Mouse (Mus musculus) induced T-regulatory cell, adult 2 months (primary cell): ENCODE data around the gene Lpcat1.

Experiments
- DNase-seq: peaks from one replicate; pipeline ENCODE4 v3.0.0-alpha.2; 2012; ENCODE audit warnings: low read depth

Gene Lpcat1

DNA sequence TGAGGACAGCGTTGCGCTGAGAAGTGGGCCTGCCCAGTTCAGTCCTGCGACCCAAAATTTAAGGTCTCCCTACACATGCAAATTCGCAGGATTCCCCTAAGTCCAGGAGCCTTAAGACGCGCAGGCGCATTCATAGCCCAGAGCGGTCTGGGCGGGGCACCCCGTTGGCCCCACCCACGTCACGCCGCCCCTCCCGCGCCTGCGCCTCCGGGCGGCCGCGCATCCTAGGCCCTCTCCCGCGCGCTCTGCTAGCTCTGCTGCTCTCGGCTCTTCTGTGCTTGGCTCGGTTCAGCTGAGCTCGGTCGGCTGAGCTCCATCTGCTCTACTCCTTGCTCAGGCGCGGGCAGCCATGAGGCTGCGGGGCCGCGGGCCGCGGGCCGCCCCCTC lies at the start of gene Lpcat1:
Gene Lpcat1 (plus strand): TSS at position 164 of the 387 bp plus-strand sequence.
- peak; percentile 93 for DNase-seq

DNA sequence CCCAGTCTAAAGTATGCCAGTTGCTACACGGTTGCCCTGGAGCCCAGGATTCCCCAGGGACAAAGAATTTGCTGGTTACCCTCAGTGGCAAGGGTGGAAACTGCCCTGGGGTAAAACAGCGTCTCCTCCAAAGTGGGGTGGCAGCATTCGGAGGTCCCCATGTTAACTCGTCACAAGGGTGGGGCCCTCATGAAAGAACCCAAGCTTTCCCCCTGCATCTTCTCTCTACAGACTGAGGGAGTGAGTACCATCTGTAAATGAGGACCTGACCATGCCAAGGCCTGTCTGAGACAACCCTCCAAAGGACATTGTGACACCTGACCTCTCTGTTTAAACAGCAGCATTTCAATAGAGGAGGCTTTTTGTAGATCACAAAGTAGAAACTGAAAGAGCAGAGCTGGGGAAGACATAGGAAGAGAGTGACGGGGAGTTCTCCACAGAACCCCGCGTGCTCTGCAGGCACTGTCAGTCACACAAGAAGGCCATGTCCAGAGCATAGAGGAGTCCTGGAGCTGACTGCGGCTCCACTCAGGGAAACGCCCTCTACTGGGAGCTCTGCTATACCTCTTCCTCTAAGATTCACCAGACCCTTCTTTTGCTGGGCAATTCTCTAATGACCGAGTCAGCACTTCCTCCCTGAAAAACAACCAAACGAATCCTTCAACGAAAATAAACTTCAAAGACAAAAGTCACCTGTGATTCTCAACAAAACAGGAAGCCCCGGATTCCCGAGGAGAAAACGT lies 49.3 kb upstream of the Lpcat1 start:
- DNase-seq, result peak; percentile 29

DNA sequence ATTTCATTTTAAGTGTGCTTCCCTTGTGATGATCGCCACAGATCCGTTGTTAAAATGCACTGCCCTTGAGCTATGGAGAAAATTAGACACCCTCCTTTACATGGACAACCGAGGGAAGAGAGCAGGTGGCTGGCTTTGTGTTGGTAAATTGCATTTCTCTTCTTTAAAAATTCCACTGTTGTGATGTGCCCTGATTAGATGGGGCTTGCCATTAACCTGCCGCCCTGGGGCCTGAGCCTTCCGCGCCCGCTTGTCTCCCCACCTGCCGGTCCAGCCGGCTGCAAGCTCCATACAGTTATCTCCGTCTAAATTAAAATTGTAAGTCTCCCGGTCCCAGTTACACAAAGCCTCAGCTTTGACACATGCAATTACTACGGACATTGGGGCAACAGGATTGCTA lies 48.7 kb upstream of the Lpcat1 start:
- DNase-seq, result no peak

GRCm38 (mm10) chr13:73419244-73419643 lies 47.8 kb upstream of the Lpcat1 start:
- no peak for DNase-seq

GRCm38 (mm10) chr13:73423043-73423442 lies 44.0 kb upstream of the Lpcat1 start:
- no peak for DNase-seq

DNA sequence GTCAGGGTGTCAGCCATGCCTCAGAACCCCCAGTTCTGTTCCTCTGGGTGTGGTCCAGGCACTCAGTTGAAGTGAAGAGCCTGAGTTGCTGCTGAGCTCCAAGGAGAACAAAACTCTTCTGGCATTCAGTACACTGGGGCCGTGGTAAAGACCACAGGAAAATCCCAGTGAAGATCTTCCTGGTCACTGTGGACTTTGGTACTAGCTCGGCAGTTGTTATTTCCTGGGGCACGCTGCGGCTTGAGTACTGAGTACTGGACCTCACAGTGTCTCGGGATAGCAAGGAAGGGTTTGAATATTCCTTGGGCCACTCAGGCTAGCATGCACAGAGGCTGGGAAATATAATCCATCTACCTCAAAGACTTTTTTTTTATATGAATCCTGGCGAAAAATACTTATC lies 42.0 kb upstream of the Lpcat1 start:
- DNase-seq, result no peak

GRCm38 (mm10) chr13:73425839-73426490 lies 41.0 kb upstream of the Lpcat1 start:
- peak; percentile 85 for DNase-seq

GRCm38 (mm10) chr13:73426587-73426986 lies 40.4 kb upstream of the Lpcat1 start:
- DNase-seq, result no peak

DNA sequence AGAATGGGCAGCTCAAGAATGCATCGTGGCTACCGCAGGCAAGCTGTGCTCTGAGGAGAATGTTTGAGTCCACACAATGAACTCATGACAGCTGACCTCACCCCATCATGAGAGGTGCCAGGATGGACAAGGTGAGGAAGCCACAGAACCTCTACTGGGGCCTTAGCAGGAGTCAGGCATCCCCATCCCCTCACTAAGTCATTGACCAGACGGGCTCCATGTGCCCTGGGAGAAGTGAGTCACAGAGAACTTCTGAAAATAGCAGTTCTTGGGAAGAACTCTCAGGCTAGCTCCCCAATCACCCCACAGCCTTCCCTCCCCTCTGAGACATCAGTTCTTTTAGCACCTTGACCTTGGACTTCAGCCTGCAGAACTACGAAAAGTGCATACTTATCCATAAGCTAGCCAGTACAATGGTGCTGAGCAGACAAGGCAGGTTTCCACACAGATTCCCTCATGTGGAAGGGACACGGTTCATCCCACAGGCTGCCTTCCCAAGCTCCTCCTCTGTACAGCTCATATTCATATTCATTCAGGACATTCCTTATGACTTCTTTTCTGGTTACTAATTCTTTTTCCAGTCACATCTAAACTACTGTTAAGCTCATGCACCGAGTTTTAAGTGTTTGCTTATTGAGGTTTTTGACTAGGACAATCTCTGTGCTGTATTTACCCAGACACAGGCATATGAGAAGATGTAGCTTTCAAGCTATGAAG lies 37.2 kb upstream of the Lpcat1 start:
- DNase-seq, result no peak

GRCm38 (mm10) chr13:73432466-73433149 lies 34.4 kb upstream of the Lpcat1 start:
- no peak for DNase-seq

DNA sequence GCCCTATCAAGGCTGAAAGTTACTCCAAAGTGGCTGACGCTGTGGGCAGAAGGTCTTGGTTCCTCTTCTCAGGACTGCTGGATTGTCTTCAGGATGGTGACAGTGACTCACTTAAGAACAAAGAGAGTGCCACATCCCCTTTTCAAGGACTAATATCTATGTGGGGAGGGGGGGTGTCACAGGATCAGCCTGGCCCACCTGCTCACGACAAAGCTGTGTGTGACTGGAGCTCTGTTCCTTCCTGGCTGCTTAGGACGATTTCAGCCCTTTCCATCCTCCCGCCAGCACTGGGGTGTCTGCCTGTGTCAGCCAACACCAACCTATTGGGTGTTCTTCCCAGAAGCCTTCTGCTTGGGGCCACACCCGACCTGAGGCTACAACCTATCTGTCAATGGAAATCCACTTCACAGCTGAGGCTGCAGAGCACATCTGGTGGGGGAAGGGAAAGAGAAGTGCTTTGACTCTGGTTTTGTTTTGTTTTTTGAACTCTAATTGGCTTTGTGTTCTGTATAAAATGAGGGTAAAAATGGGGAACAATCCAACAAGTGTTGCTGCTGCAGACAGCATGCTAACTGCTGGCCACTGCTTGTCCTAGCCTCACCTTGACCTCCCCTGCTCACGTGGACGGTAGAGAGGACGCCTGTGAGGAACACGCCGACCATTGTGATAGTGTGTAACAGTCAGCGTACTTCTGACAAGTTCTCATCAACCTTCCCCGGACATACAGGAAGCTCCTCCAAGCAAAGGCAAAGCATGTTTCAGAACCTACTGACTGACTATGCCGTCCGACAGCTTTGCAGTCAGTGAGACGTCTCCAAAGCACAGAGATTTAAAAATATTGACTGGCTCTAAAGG lies 33.1 kb upstream of the Lpcat1 start:
- peak; percentile 34 for DNase-seq

DNA sequence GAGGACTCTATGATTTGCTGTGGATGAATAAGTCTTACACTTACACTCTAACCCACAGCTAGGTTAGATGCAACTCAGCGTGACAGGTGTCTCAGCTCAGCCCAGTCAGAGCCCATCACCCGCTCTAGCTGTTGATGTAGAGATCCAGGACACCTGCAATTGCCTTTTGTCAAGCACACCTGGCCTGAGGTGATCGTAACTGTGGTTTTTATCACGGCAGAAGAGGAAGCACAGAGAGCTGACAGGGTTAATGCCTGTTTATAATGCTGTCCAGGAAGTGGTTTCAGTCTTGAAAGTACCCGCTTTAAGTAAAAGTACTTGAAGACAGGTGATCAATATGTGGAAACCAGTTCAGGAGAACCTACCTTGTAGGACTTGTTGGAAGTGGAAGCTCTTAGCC lies 32.3 kb upstream of the Lpcat1 start:
- DNase-seq, result peak; percentile 62

- DNase-seq, result no peak
These were observed 31.3 kb upstream of the Lpcat1 start for GRCm38 (mm10) chr13:73435662-73436061.

- DNase-seq, result no peak
These were observed 27.9 kb upstream of the Lpcat1 start for GRCm38 (mm10) chr13:73439057-73439456.

DNA sequence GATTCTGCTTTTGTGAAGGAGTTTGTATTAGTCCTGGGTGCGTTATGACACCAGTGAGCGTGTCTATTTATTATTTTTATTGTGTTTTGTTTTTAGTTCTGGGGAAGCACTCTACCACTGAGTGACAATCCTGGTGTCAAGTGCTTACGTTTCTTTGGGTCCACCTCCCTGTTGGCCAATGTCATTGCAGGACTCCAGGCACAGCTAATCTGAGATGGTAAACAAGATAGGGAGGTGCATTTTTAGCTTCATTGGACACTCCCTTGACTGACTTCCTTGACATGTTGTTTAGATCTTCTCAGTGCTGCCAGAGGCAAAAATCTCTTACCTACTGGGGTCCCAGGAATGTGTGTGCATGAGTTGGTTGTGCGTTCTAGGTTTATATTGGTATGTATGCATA lies 26.0 kb upstream of the Lpcat1 start:
- DNase-seq, result peak; percentile 21

- DNase-seq, result no peak
These were observed 25.3 kb upstream of the Lpcat1 start for GRCm38 (mm10) chr13:73441686-73442085.

- DNase-seq, result no peak
These were observed 24.6 kb upstream of the Lpcat1 start for GRCm38 (mm10) chr13:73442431-73442830.

DNA sequence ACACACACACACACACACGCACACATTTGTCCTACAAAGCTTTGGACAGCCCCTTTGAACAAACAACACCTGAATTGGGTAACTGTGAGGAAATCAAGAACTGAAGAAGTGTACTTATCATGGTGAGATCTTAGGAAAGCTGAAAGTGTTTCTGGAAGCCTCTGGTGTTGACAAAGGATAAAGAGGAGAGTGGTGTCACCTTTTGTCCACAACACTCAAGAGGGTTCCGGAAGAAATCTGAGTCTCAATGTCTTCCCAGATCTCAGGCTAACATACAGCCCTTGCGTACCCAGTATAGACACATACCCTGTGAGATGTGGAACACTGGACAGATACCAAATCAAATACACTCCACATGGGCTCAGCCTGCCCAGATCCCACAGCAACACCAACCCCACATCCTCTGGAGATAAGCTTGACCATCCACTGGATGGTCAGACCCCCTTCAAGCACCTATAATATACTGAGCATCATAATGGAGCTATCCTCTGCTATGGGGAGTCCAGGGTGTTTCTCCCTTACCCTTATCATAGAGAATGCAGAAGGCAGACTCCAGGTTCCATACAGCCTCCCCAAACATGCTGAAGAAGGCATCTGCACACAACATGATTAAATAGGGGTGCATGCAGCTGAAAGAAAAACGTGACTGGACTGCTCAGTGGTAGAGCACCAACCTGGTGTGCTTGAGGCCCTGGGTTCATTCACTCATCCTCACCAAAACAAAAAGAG lies 23.7 kb upstream of the Lpcat1 start:
- no peak for DNase-seq

GRCm38 (mm10) chr13:73445087-73445486 lies 21.9 kb upstream of the Lpcat1 start:
- DNase-seq, result no peak

GRCm38 (mm10) chr13:73446076-73446475 lies 20.9 kb upstream of the Lpcat1 start:
- no peak for DNase-seq

GRCm38 (mm10) chr13:73446494-73446893 lies 20.5 kb upstream of the Lpcat1 start:
- no peak for DNase-seq
